Mouse (Mus musculus) embryonic facial prominence, embryonic 11.5 days (tissue): Measurements from ENCODE around the gene Nit1. TPM values are rescaled to one million over a fixed set of nuclear protein-coding genes. Genes with fewer than 3 reads are reported as not detected.

Source experiments
- ATAC-seq: fragments of 200-750 bp; cut with Nextera tagmentation; replicated peaks from 2 replicates; pipeline ENCODE4 v1.8.0; 2017; ENCODE audit warnings: low read depth; ENCODE audit not compliant: insufficient number of reproducible peaks, low FRiP score, low TSS enrichment
- DNase-seq: peaks from one replicate; pipeline ENCODE4 v3.0.0-alpha.2; 2015; ENCODE audit warnings: low spot score
- H3K27ac ChIP-seq: fragments of 300-500 bp; sonication (generic); replicated peaks from 2 replicates; pipeline ENCODE4 v1.5.1; 2014; ENCODE audit warnings: mild to moderate bottlenecking, low read depth, low read length, control low read depth
- H3K27me3 ChIP-seq: fragments of 300-500 bp; sonication (generic); 2 replicates; pipeline ENCODE4 v1.6.1; 2014; ENCODE audit warnings: mild to moderate bottlenecking, low read length, moderate library complexity, mixed read lengths; ENCODE audit not compliant: control insufficient read depth, insufficient read depth
- H3K36me3 ChIP-seq: fragments of 300-500 bp; sonication (generic); replicated peaks from 2 replicates; pipeline ENCODE4 v1.6.1; 2014; ENCODE audit warnings: low read depth, mild to moderate bottlenecking, low read length, moderate library complexity, mixed read lengths; ENCODE audit not compliant: control insufficient read depth, insufficient read depth
- H3K4me1 ChIP-seq: fragments of 300-500 bp; sonication (generic); 2 replicates; pipeline ENCODE4 v1.6.1; 2014; ENCODE audit warnings: low read length, mixed read lengths; ENCODE audit not compliant: control insufficient read depth, insufficient read depth
- H3K4me2 ChIP-seq: fragments of 300-500 bp; sonication (generic); 2 replicates; pipeline ENCODE4 v1.6.1; 2014; ENCODE audit warnings: low read depth, mild to moderate bottlenecking, control low read depth, low read length, moderate library complexity
- H3K4me3 ChIP-seq: fragments of 300-500 bp; sonication (generic); 2 replicates; pipeline ENCODE4 v1.5.1; 2014; ENCODE audit warnings: low read depth, low read length, control low read depth
- H3K9ac ChIP-seq: fragments of 300-500 bp; sonication (generic); replicated peaks from 2 replicates; pipeline ENCODE4 v1.6.1; 2014; ENCODE audit warnings: mild to moderate bottlenecking, control low read depth, low read length
- H3K9me3 ChIP-seq: fragments of 300-500 bp; sonication (generic); replicated peaks from 2 replicates; pipeline ENCODE4 v1.6.1; 2016; ENCODE audit warnings: mild to moderate bottlenecking, low read length, inconsistent platforms, mixed read lengths; ENCODE audit not compliant: control insufficient read depth
- WGBS: fragments of 180-500 bp; shearing (Covaris S2); extraction: QIAGEN DNeasy Blood & Tissue Kit; methylation state at CpG from one replicate; pipeline ENCODE4 v1.1.7; 2014; 5-methylcytosine and 5-hydroxymethylcytosine counted together
- polyA plus RNA-seq: library from polyadenylated mRNA; unstranded; fragments of >200 nt; fragmentation: Nextera tagmentation; extraction: Ambion mirVana; gene quantifications from 2 replicates; pipeline ENCODE4 v1.2.1, GENCODE M21; 2014

Nit1 gene
- polyA plus RNA-seq, 1 experiment from 2014 or later = 29.8 TPM

DNA sequence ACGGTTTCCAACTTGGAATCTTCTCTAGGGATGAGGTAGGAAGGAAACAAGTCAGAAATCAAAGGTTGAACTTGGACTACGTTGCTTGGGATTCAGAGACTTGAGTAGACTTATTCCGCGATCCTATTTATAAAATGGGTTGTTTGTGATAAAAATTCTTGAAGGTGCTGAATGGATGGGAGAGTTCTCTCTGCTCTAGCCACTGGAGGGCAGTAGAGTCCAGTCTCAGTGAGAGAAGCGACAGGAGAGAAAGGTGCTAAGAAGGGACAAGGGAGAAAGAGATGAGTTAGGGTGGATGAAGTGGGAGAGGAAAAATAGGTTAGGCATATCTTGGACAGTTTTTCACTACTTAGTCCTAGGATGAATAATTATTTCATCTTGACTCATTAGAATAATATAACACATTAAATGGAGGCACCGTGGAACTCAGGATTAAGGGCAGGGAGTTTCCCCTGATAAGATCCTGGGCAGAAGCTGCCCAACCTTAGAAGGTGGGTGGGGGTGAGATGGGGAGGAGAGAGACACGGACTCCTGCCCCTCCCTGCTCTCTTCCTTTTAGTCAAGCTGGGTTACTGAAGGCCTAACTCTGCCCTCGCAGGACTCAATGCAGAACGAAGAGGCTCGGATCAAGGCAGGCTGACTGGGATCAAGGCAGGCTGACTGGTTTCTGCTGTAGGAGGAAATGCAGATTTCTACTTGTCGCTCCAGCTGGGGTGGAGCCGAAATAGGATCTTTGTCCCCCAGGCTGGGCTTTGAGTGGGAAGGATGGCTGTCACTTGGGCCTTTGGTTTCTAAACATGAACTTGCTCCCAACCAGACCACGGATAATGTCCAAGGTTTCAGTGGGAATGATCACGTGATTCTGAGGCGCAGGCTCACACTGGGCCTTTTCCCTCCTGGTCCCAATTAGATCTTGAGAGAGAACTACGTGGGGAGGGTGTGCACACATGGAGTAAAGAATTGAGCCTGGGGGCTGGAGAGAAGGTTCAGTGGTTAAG lies 16.0 kb upstream of the Nit1 start:
- peak overlapping the region; percentile 76 for H3K4me2 ChIP-seq
- no peaks in the 10 kb centered on the region for H3K27me3 ChIP-seq
- 25% methylated on average over 16 of the region's 16 CpGs for WGBS
- peak; percentile 88 for DNase-seq
- no peaks in the 10 kb centered on the region; the same call in 1 of the 2 replicates for H3K36me3 ChIP-seq
- no peaks in the 10 kb centered on the region; the same call in 1 of the 2 replicates for H3K4me1 ChIP-seq
- peak overlapping the region; percentile 35 for H3K9ac ChIP-seq
- ATAC-seq = peak; percentile 49
- H3K9me3 ChIP-seq = 0 out of 2 replicates have a peak, but pooled peaks cover 2% of the 10 kb centered on the region
- no peak overlapping the region for H3K27ac ChIP-seq
- H3K4me3 ChIP-seq = peak overlapping the region; percentile 33

DNA sequence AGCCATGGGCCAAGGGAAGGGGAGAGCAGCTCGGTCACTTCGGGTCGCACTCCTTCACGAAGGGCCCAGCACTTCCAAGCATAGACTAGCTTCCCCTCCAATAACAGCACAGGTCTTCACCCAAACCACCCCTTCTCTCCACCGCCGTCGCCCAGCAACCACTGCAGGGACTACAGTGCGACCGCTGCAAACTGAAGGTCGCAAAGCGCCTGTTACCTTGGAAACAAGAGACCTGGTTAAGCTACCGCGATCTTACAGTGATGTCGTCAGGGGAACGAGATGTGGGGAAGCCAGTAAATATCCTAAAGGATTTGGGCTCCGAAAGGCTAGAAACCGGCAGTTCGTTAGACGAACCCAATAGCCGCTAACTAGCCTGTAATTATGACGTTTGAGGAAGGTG lies 15.2 kb upstream of the Nit1 start, which contains the start of gene Klhdc9:
Gene Klhdc9, minus strand, starts transcription at position 143 of the 400 bp plus-strand sequence.
- peak within 1 kb of the TSS; percentile 44; the same call in 1 of the 2 replicates for H3K27ac ChIP-seq
- WGBS = 1% methylated on average over 21 of the region's 21 CpGs
- peak; percentile 93 for ATAC-seq
- peak within 1 kb of the TSS; percentile 35 for H3K9ac ChIP-seq
- 0 out of 2 replicates have a peak, but pooled peaks cover 2% of the 10 kb centered on the region for H3K9me3 ChIP-seq
- H3K36me3 ChIP-seq = no peaks in the 10 kb centered on the region; the same call in 1 of the 2 replicates
- peak within 1 kb of the TSS; percentile 33 for H3K4me3 ChIP-seq
- peak within 1 kb of the TSS; percentile 76 for H3K4me2 ChIP-seq
- H3K4me1 ChIP-seq = no peaks in the 10 kb centered on the region; the same call in 1 of the 2 replicates
- DNase-seq = peak; percentile 98
- no peaks in the 10 kb centered on the region for H3K27me3 ChIP-seq

DNA sequence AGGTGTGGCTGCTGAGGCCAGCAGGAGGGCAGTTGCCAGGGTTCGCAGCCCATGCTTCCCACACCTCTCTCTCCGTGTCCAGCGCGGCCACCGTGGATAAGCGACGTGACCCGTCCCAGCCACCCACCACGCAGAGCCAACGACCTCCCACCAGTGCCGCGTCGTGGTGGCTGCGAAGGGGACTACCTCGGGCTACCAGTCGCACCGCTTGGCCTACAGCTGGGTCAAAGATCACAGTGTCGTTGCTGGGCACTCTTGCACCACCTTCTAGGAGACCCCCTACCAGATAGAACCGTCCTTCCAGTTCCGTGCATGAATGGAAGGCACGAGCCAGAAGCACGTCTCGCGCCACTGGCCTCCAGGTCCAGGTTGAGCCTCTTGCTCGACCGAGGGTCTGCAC lies 14.8 kb upstream of the Nit1 start:
- H3K4me2 ChIP-seq = peak overlapping the region; percentile 76
- H3K4me3 ChIP-seq = peak overlapping the region; percentile 33
- H3K9me3 ChIP-seq = 0 out of 2 replicates have a peak, but pooled peaks cover 2% of the 10 kb centered on the region
- peak overlapping the region; percentile 35 for H3K9ac ChIP-seq
- H3K36me3 ChIP-seq = no peaks in the 10 kb centered on the region; the same call in 1 of the 2 replicates
- H3K4me1 ChIP-seq = no peaks in the 10 kb centered on the region; the same call in 1 of the 2 replicates
- WGBS = 7% methylated on average over 26 of the region's 26 CpGs
- no peaks in the 10 kb centered on the region for H3K27me3 ChIP-seq
- peak overlapping the region; percentile 44; the same call in 1 of the 2 replicates for H3K27ac ChIP-seq
- no peak for DNase-seq
- ATAC-seq = no peak; the same call in 1 of the 2 replicates

DNA sequence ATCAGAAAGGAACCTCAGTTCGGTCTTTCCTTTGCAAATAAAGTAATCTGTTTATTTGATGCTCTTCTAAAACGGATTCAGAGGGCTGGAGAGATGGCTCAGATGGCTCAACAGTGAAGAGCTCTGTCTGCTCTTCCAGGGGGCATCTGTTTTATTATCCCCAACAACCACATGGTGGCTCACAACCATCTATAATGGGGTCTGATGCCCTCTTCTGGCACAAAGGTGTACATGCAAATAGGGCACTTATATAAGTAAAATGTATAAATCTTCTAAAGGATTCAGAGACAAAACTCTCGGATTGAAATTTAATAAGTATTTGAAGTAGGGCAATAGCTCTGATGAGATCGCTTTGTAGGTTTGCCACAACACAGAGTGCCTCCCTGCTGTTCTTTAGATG lies 13.0 kb upstream of the Nit1 start:
- Histone ChIP-seq H3K9ac (no peak overlapping the region), H3K4me2 (no peak overlapping the region), H3K27me3 (no peaks in the 10 kb centered on the region), H3K27ac (no peak overlapping the region), H3K36me3 (no peaks in the 10 kb centered on the region; the same call in 1 of the 2 replicates), H3K4me3 (no peak overlapping the region), H3K9me3 (0 out of 2 replicates have a peak, but pooled peaks cover 2% of the 10 kb centered on the region), H3K4me1 (no peaks in the 10 kb centered on the region; the same call in 1 of the 2 replicates)
- peak; percentile 65 for DNase-seq
- no peak for ATAC-seq
- WGBS = 77% methylated on average over 4 of the region's 4 CpGs

DNA sequence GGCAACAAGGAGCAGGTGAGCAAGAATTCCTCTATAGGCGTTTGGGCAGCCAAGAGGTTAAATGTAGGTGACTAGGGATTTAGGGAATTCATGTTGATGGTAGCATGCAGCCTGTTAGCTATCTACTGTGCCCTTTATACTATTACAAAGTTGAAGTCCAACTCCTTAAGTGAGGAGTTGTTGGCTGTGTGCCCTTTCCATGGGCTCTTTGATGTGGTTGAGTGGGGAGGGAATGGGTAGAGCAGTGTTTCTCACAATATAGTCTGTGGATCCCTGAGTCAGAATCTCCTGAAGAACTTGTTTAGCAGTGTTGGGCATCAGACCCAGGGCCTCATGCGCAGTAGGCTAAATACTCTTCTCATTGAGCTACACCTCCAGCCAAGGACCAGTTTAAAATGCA lies 11.4 kb upstream of the Nit1 start:
- 89% methylated on average over 2 of the region's 2 CpGs for whole genome bisulfite sequencing
- H3K27ac ChIP-seq = no peak overlapping the region
- DNase-seq (no peak), ATAC-seq (no peak)
- no peaks in the 10 kb centered on the region; the same call in 1 of the 2 replicates for H3K36me3 ChIP-seq
- no peak overlapping the region for H3K9ac ChIP-seq
- no peak overlapping the region for H3K4me2 ChIP-seq
- no peak overlapping the region for H3K4me3 ChIP-seq
- 0 out of 2 replicates have a peak, but pooled peaks cover 2% of the 10 kb centered on the region for H3K9me3 ChIP-seq
- H3K4me1 ChIP-seq = no peaks in the 10 kb centered on the region; the same call in 1 of the 2 replicates
- H3K27me3 ChIP-seq = no peaks in the 10 kb centered on the region

DNA sequence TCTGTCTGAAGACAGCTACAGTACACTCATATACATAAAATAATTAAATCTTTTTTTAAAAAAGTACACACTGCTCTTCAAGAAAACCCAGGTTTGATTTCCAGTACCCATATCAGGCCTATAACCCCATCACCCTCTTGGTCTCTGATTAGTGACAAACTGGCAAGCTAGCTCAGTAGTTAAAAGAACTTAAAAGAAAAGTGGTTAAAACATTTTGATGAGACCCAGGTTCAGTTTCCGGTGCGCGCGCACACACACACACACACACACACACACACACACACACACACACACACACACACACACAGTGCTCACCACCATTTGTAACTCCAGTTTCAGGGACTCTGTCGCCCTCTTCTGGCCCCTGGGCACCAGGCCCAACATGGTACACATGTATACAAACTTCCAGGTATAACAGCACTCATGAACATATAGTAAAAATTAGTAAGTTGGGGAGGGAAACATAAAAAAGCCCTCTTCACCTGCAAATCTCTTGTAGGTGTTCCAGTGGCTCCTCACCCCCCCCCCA lies 10.4 kb upstream of the Nit1 start:
- Histone ChIP-seq H3K27ac (no peak overlapping the region), H3K36me3 (no peaks in the 10 kb centered on the region; the same call in 1 of the 2 replicates), H3K4me3 (no peak overlapping the region), H3K4me2 (no peak overlapping the region), H3K9ac (no peak overlapping the region), H3K9me3 (0 out of 2 replicates have a peak, but pooled peaks cover 2% of the 10 kb centered on the region), H3K27me3 (no peaks in the 10 kb centered on the region), H3K4me1 (no peaks in the 10 kb centered on the region; the same call in 1 of the 2 replicates)
- no peak for DNase-seq
- ATAC-seq = no peak
- 80% methylated on average over 5 of the region's 5 CpGs for WGBS

DNA sequence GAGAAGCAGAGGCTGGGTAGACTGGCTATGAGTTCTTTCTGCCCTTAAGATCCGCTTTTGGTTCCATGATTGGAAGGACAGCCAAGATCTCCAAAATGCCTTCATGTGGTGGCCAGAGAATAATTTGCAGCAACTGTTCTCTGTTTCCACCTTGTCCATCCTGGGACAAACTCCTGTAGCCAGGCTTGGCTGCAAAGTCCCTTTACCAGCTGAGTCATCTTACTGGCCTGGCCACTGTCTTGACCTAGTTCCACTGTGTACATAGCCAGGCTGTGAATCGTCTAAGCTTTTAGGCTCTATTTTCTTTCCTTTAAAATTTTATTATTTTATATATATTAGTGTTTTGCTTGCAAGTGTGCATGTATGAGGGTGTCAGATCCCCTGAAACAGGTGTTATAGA lies 3.8 kb upstream of the Nit1 start:
- no peaks in the 10 kb centered on the region for H3K36me3 ChIP-seq
- no peak overlapping the region for H3K4me3 ChIP-seq
- no peak overlapping the region for H3K27ac ChIP-seq
- DNase-seq (no peak), ATAC-seq (no peak)
- no peaks in the 10 kb centered on the region for H3K27me3 ChIP-seq
- no peaks in the 10 kb centered on the region; the same call in 1 of the 2 replicates for H3K9me3 ChIP-seq
- H3K4me1 ChIP-seq = no peaks in the 10 kb centered on the region
- 95% methylated on average over 2 of the region's 2 CpGs for WGBS
- no peak overlapping the region for H3K9ac ChIP-seq
- H3K4me2 ChIP-seq = no peak overlapping the region
